ENCODE assay signal across 8 mouse cellular contexts in genomic region chr11:105291681-105292123, GRCm38 (mm10). TPM values are rescaled to one million over a fixed set of nuclear protein-coding genes. Genes with fewer than 3 reads are reported as not detected.
DNase-seq lines count a peak whose midpoint lies in the region; ATAC-seq and TF ChIP-seq lines count a peak whose summit lies in the region.

No protein-coding gene starts in this region.

- TF ChIP-seq CTCF in heart, postnatal 0 days (IDR thresholded peaks at IDR 0.05; ENCODE audit: low read depth), result no peak
- TF ChIP-seq CTCF in small intestine, adult 2 months (IDR thresholded peaks at IDR 0.05; ENCODE audit: extremely low read depth, insufficient read length, insufficient replicate concordance, low read depth, low read length), result no peak

- H3K4me2 ChIP-seq in kidney, embryonic 14.5 days (replicated peaks; ENCODE audit: low read depth, low read length), result peak overlapping the region; percentile 73
- peak overlapping the region; percentile 79 for H3K4me2 ChIP-seq in embryonic facial prominence, embryonic 14.5 days (ENCODE audit: low read depth, low read length)
- peak overlapping the region; percentile 74 for H3K4me2 ChIP-seq in heart, postnatal 0 days (ENCODE audit: low read depth, low read length)
- peak overlapping the region; percentile 55 for H3K4me2 ChIP-seq in liver, embryonic 12.5 days

- H3K27ac ChIP-seq in kidney, embryonic 14.5 days (ENCODE audit: low read depth, low read length), result peak overlapping the region; percentile 95
- H3K27ac ChIP-seq in embryonic facial prominence, embryonic 14.5 days (replicated peaks; ENCODE audit: low read depth, low read length), result peak overlapping the region; percentile 94
- peak overlapping the region; percentile 78 for H3K27ac ChIP-seq in heart, postnatal 0 days (ENCODE audit: low read depth)
- peak overlapping the region; percentile 67; the same call in 1 of the 2 replicates for H3K27ac ChIP-seq in liver, embryonic 12.5 days
- 0 out of 2 replicates have a peak overlapping the region, but pooled peaks have one; percentile 9 for H3K27ac ChIP-seq in small intestine, adult 2 months (ENCODE audit: insufficient read depth, low read depth, low read length)

- H3K9me3 ChIP-seq in kidney, embryonic 14.5 days (ENCODE audit: control insufficient read depth, low read length), result no peaks in the 10 kb centered on the region
- H3K9me3 ChIP-seq in embryonic facial prominence, embryonic 14.5 days (ENCODE audit: control insufficient read depth, low read length), result no peaks in the 10 kb centered on the region
- no peaks in the 10 kb centered on the region for H3K9me3 ChIP-seq in heart, postnatal 0 days (replicated peaks; ENCODE audit: control insufficient read depth, low read length)
- no peaks in the 10 kb centered on the region for H3K9me3 ChIP-seq in liver, embryonic 12.5 days (replicated peaks)

- H3K36me3 ChIP-seq in kidney, embryonic 14.5 days (ENCODE audit: control insufficient read depth, insufficient read depth, low read length), result peaks cover 11% of the 10 kb centered on the region
- H3K36me3 ChIP-seq in embryonic facial prominence, embryonic 14.5 days (ENCODE audit: control insufficient read depth, insufficient read depth, low read length), result peaks cover 20% of the 10 kb centered on the region
- H3K36me3 ChIP-seq in heart, postnatal 0 days (replicated peaks; ENCODE audit: control insufficient read depth, insufficient read depth, low read length), result peaks cover 10% of the 10 kb centered on the region; the same call in 1 of the 2 replicates
- H3K36me3 ChIP-seq in liver, embryonic 12.5 days, result peaks cover 12% of the 10 kb centered on the region
- peaks cover 2% of the 10 kb centered on the region; the same call in 1 of the 2 replicates for H3K36me3 ChIP-seq in small intestine, adult 2 months (ENCODE audit: control insufficient read depth, insufficient read depth, low read length)

- TF ChIP-seq EP300 in heart, postnatal 0 days (IDR thresholded peaks at IDR 0.05; ENCODE audit: low read depth), result no peak

- WGBS in kidney, embryonic 14.5 days, result 3% methylated on average over 10 of the region's 10 CpGs
- 2% methylated on average over 10 of the region's 10 CpGs for WGBS in embryonic facial prominence, embryonic 14.5 days
- 17% methylated on average over 10 of the region's 10 CpGs for WGBS in heart, postnatal 0 days
- 13% methylated on average over 10 of the region's 10 CpGs for WGBS in liver, embryonic 12.5 days (ENCODE audit: insufficient replicate concordance)
- WGBS in small intestine, adult 2 months, result 31% methylated on average over 10 of the region's 10 CpGs

- DNase-seq in kidney, adult 9 months, result no peak
- DNase-seq in embryonic facial prominence, embryonic 14.5 days (ENCODE audit: low spot score), result peak; percentile 84
- peak; percentile 35 for DNase-seq in heart, postnatal 0 days (ENCODE audit: low spot score)
- DNase-seq in layer of hippocampus, postnatal 10 days (ENCODE audit: low spot score in 2 of 2), result no peak
- no peak for DNase-seq in frontal cortex, postnatal 36 days (ENCODE audit: low spot score in 2 of 2)

- ATAC-seq in kidney, embryonic 14.5 days (ENCODE audit: low FRiP score, low TSS enrichment), result no peak; the same call in 1 of the 2 replicates
- peak; percentile 27 for ATAC-seq in embryonic facial prominence, embryonic 14.5 days (ENCODE audit: low read depth)
- peak; percentile 9; the same call in 1 of the 2 replicates for ATAC-seq in heart, postnatal 0 days (ENCODE audit: insufficient read depth, low read depth)
- no peak for ATAC-seq in liver, embryonic 12.5 days

- H3K4me3 ChIP-seq in kidney, embryonic 14.5 days (ENCODE audit: low read length), result peak overlapping the region; percentile 70
- peak overlapping the region; percentile 57 for H3K4me3 ChIP-seq in embryonic facial prominence, embryonic 14.5 days (ENCODE audit: low read depth, low read length)
- peak overlapping the region; percentile 54 for H3K4me3 ChIP-seq in heart, postnatal 0 days (ENCODE audit: low read depth, low read length)
- peak overlapping the region; percentile 40; the same call in 1 of the 2 replicates for H3K4me3 ChIP-seq in liver, embryonic 12.5 days
- H3K4me3 ChIP-seq in small intestine, adult 2 months (ENCODE audit: low read depth, low read length), result peak overlapping the region; percentile 63; the same call in 1 of the 2 replicates

- no peak for TF ChIP-seq POLR2A in small intestine, adult 2 months (IDR thresholded peaks at IDR 0.05; ENCODE audit: low read depth, low read length)

- H3K27me3 ChIP-seq in kidney, embryonic 14.5 days (ENCODE audit: control insufficient read depth, insufficient read depth, low read length), result no peaks in the 10 kb centered on the region
- no peaks in the 10 kb centered on the region for H3K27me3 ChIP-seq in embryonic facial prominence, embryonic 14.5 days (replicated peaks; ENCODE audit: control insufficient read depth, insufficient read depth, low read length)
- peaks cover 14% of the 10 kb centered on the region for H3K27me3 ChIP-seq in heart, postnatal 0 days (ENCODE audit: control insufficient read depth, insufficient read depth, low read length)
- peaks cover 64% of the 10 kb centered on the region for H3K27me3 ChIP-seq in liver, embryonic 12.5 days (replicated peaks)
- peaks cover 4% of the 10 kb centered on the region; the same call in 1 of the 2 replicates for H3K27me3 ChIP-seq in small intestine, adult 2 months (ENCODE audit: control insufficient read depth, insufficient read depth, low read length)

- peaks cover 26% of the 10 kb centered on the region for H3K4me1 ChIP-seq in kidney, embryonic 14.5 days (ENCODE audit: control insufficient read depth, insufficient read depth, low read length)
- H3K4me1 ChIP-seq in embryonic facial prominence, embryonic 14.5 days (ENCODE audit: control insufficient read depth, insufficient read depth, low read length), result peaks cover 27% of the 10 kb centered on the region
- H3K4me1 ChIP-seq in heart, postnatal 0 days (ENCODE audit: control insufficient read depth, insufficient read depth), result peaks cover 15% of the 10 kb centered on the region; the same call in 1 of the 2 replicates
- peaks cover 8% of the 10 kb centered on the region; the same call in 1 of the 2 replicates for H3K4me1 ChIP-seq in liver, embryonic 12.5 days
- H3K4me1 ChIP-seq in small intestine, adult 2 months (ENCODE audit: control insufficient read depth, insufficient read depth, insufficient read length, low read length), result no peaks in the 10 kb centered on the region

- peak overlapping the region; percentile 71 for H3K9ac ChIP-seq in kidney, embryonic 14.5 days (ENCODE audit: low read depth, low read length)
- H3K9ac ChIP-seq in embryonic facial prominence, embryonic 14.5 days (ENCODE audit: low read depth, low read length), result peak overlapping the region; percentile 82
- H3K9ac ChIP-seq in heart, postnatal 0 days (replicated peaks; ENCODE audit: low read depth, low read length), result no peak overlapping the region
- no peak overlapping the region for H3K9ac ChIP-seq in liver, embryonic 12.5 days

RNA-seq across cellular contexts. Expression of gene Mrc2, which starts 0.7 kb away (rescaled TPM):
- polyA plus RNA-seq in kidney, embryonic 14.5 days (2014; fragmentation: Nextera tagmentation; extraction: Ambion mirVana), result 10.9 and 11.5 TPM in 2 replicates
- polyA plus RNA-seq in embryonic facial prominence, embryonic 14.5 days (2014; fragmentation: Nextera tagmentation; extraction: Ambion mirVana), result 23.9 and 27.3 TPM in 2 replicates
- 22.6 and 32.2 TPM in 2 replicates for total RNA-seq in heart, postnatal 0 days (2014; rRNA removed; ENCODE audit: low replicate concordance)
- polyA plus RNA-seq in heart, postnatal 0 days (2015; fragmentation: Nextera tagmentation; extraction: Ambion mirVana), result 3.0 and 3.1 TPM in 2 replicates
- polyA plus RNA-seq in liver, embryonic 12.5 days (2016; fragmentation: Nextera tagmentation; extraction: Ambion mirVana), result 2.8 and 3.2 TPM in 2 replicates
- polyA plus RNA-seq in small intestine, adult 2 months (2012; rRNA removed), result 3.9 and 6.3 TPM in 2 replicates
- total RNA-seq in layer of hippocampus, postnatal 10 days (2021), result 1 to 10 TPM; 8.9 to 9.3 TPM

Comparison
In these comparisons a context has a peak if more than half of its experiments do, and no peak if none do; other contexts are left out.
1. ATAC-seq: peak in embryonic facial prominence, embryonic 14.5 days (single experiment) and heart, postnatal 0 days (single experiment); none in kidney, embryonic 14.5 days (single experiment) and liver, embryonic 12.5 days (single experiment).
2. H3K27ac ChIP-seq: peak in every context shown above with its lines; median percentile 95 in kidney, embryonic 14.5 days; 94 in embryonic facial prominence, embryonic 14.5 days; 78 in heart, postnatal 0 days; 67 in liver, embryonic 12.5 days; 9 in small intestine, adult 2 months.
3. H3K9ac ChIP-seq: peak in kidney, embryonic 14.5 days (single experiment) and embryonic facial prominence, embryonic 14.5 days (single experiment); none in heart, postnatal 0 days (single experiment) and liver, embryonic 12.5 days (single experiment).
4. DNase-seq: peak in embryonic facial prominence, embryonic 14.5 days (single experiment) and heart, postnatal 0 days (single experiment); none in kidney, adult 9 months (single experiment), layer of hippocampus, postnatal 10 days (0 of 2) and frontal cortex, postnatal 36 days (0 of 2).
5. Peak in every context shown above with its lines, with median percentiles within 50 percentile points of each other: H3K4me2 ChIP-seq and H3K4me3 ChIP-seq.